Mouse (Mus musculus): Measurements from ENCODE around the gene Vps16. TPM values are rescaled to one million over a fixed set of nuclear protein-coding genes. Genes with fewer than 3 reads are reported as not detected.

Gene Vps16
- polyA plus RNA-seq, 1 experiment from 2014 or later, result 89.2 TPM

- Histone ChIP-seq H3K36me3 (ENCODE audit: control insufficient read depth, insufficient read depth, low read length) (no peaks in the 10 kb centered on the region), H3K27me3 (ENCODE audit: control insufficient read depth, insufficient read depth, low read length) (no peaks in the 10 kb centered on the region), H3K27ac (replicated peaks; ENCODE audit: low read depth, low read length) (no peak overlapping the region), H3K9ac (ENCODE audit: low read length) (peak overlapping the region; percentile 84), H3K4me2 (ENCODE audit: low read depth, severe bottlenecking) (peak overlapping the region; percentile 74), H3K4me3 (ENCODE audit: low read depth, low read length) (peak overlapping the region; percentile 88), H3K4me1 (ENCODE audit: control insufficient read depth, insufficient read depth, low read length) (peaks cover 8% of the 10 kb centered on the region), H3K9me3 (ENCODE audit: control insufficient read depth, low read length) (no peaks in the 10 kb centered on the region)
- DNase-seq (ENCODE audit: low spot score), result peak; percentile 44
- WGBS, result 9% methylated on average over 17 of the region's 17 CpGs
- no peak for ATAC-seq (ENCODE audit: insufficient number of reproducible peaks, low FRiP score, low TSS enrichment, low read depth)
Measured at GRCm38 (mm10) chr2:130449021-130449793, 25.1 kb downstream of the Vps16 start.

- peak within 1 kb of the TSS; percentile 88 for H3K4me3 ChIP-seq (ENCODE audit: low read depth, low read length)
- under 1% methylated on average over 41 of the region's 50 CpGs for WGBS
- H3K4me1 ChIP-seq (ENCODE audit: control insufficient read depth, insufficient read depth, low read length), result peaks cover 8% of the 10 kb centered on the region
- no peaks in the 10 kb centered on the region for H3K9me3 ChIP-seq (ENCODE audit: control insufficient read depth, low read length)
- no peaks in the 10 kb centered on the region for H3K27me3 ChIP-seq (ENCODE audit: control insufficient read depth, insufficient read depth, low read length)
- H3K27ac ChIP-seq (replicated peaks; ENCODE audit: low read depth, low read length), result peak within 1 kb of the TSS; percentile 53; the same call in 1 of the 2 replicates
- DNase-seq (ENCODE audit: low spot score) (peak; percentile 93), ATAC-seq (ENCODE audit: insufficient number of reproducible peaks, low FRiP score, low TSS enrichment, low read depth) (peak; percentile 94)
- H3K4me2 ChIP-seq (ENCODE audit: low read depth, severe bottlenecking), result peak within 1 kb of the TSS; percentile 74
- H3K9ac ChIP-seq (ENCODE audit: low read length), result peak within 1 kb of the TSS; percentile 84
- H3K36me3 ChIP-seq (ENCODE audit: control insufficient read depth, insufficient read depth, low read length), result no peaks in the 10 kb centered on the region
Measured at GRCm38 (mm10) chr2:130449794-130450433, 25.8 kb downstream of the Vps16 start, which contains the start of gene Ptpra. Ptpra (plus strand) TSS chr2:130450278.

- no peaks in the 10 kb centered on the region for H3K9me3 ChIP-seq (ENCODE audit: control insufficient read depth, low read length)
- H3K4me1 ChIP-seq (ENCODE audit: control insufficient read depth, insufficient read depth, low read length), result peaks cover 8% of the 10 kb centered on the region
- no peak for DNase-seq (ENCODE audit: low spot score)
- H3K9ac ChIP-seq (ENCODE audit: low read length), result peak overlapping the region; percentile 84
- peak overlapping the region; percentile 53; the same call in 1 of the 2 replicates for H3K27ac ChIP-seq (replicated peaks; ENCODE audit: low read depth, low read length)
- WGBS, result under 1% methylated on average over 40 of the region's 47 CpGs
- peak; percentile 82 for ATAC-seq (ENCODE audit: insufficient number of reproducible peaks, low FRiP score, low TSS enrichment, low read depth)
- H3K27me3 ChIP-seq (ENCODE audit: control insufficient read depth, insufficient read depth, low read length), result no peaks in the 10 kb centered on the region
- peak overlapping the region; percentile 88 for H3K4me3 ChIP-seq (ENCODE audit: low read depth, low read length)
- no peaks in the 10 kb centered on the region for H3K36me3 ChIP-seq (ENCODE audit: control insufficient read depth, insufficient read depth, low read length)
- peak overlapping the region; percentile 74 for H3K4me2 ChIP-seq (ENCODE audit: low read depth, severe bottlenecking)
Measured at GRCm38 (mm10) chr2:130450434-130450796, 26.3 kb downstream of the Vps16 start.

GRCm38 (mm10) chr2:130451086-130451726 is 27.1 kb downstream of the Vps16 start:
- peak overlapping the region; percentile 84 for H3K9ac ChIP-seq (ENCODE audit: low read length)
- ATAC-seq (ENCODE audit: insufficient number of reproducible peaks, low FRiP score, low TSS enrichment, low read depth) (no peak), DNase-seq (ENCODE audit: low spot score) (no peak)
- H3K27me3 ChIP-seq (ENCODE audit: control insufficient read depth, insufficient read depth, low read length), result no peaks in the 10 kb centered on the region
- H3K4me3 ChIP-seq (ENCODE audit: low read depth, low read length), result peak overlapping the region; percentile 88
- H3K4me2 ChIP-seq (ENCODE audit: low read depth, severe bottlenecking), result peak overlapping the region; percentile 74
- no peak overlapping the region for H3K27ac ChIP-seq (replicated peaks; ENCODE audit: low read depth, low read length)
- H3K4me1 ChIP-seq (ENCODE audit: control insufficient read depth, insufficient read depth, low read length), result peaks cover 8% of the 10 kb centered on the region
- no peaks in the 10 kb centered on the region for H3K9me3 ChIP-seq (ENCODE audit: control insufficient read depth, low read length)
- H3K36me3 ChIP-seq (ENCODE audit: control insufficient read depth, insufficient read depth, low read length), result no peaks in the 10 kb centered on the region
- 74% methylated on average over 14 of the region's 14 CpGs for WGBS

GRCm38 (mm10) chr2:130451727-130452090 is 27.6 kb downstream of the Vps16 start:
- no peaks in the 10 kb centered on the region for H3K27me3 ChIP-seq (ENCODE audit: control insufficient read depth, insufficient read depth, low read length)
- no peaks in the 10 kb centered on the region for H3K9me3 ChIP-seq (ENCODE audit: control insufficient read depth, low read length)
- no peak for ATAC-seq (ENCODE audit: insufficient number of reproducible peaks, low FRiP score, low TSS enrichment, low read depth)
- H3K9ac ChIP-seq (ENCODE audit: low read length), result no peak overlapping the region
- 79% methylated on average over 3 of the region's 3 CpGs for WGBS
- H3K36me3 ChIP-seq (ENCODE audit: control insufficient read depth, insufficient read depth, low read length), result no peaks in the 10 kb centered on the region
- H3K4me2 ChIP-seq (ENCODE audit: low read depth, severe bottlenecking), result no peak overlapping the region
- no peak for DNase-seq (ENCODE audit: low spot score)
- no peak overlapping the region for H3K27ac ChIP-seq (replicated peaks; ENCODE audit: low read depth, low read length)
- H3K4me3 ChIP-seq (ENCODE audit: low read depth, low read length), result no peak overlapping the region
- peaks cover 8% of the 10 kb centered on the region for H3K4me1 ChIP-seq (ENCODE audit: control insufficient read depth, insufficient read depth, low read length)

GRCm38 (mm10) chr2:130452266-130452665 is 28.1 kb downstream of the Vps16 start:
- Histone ChIP-seq H3K27ac (replicated peaks; ENCODE audit: low read depth, low read length) (no peak overlapping the region), H3K4me3 (ENCODE audit: low read depth, low read length) (no peak overlapping the region), H3K4me1 (ENCODE audit: control insufficient read depth, insufficient read depth, low read length) (peaks cover 8% of the 10 kb centered on the region)

GRCm38 (mm10) chr2:130453421-130453820 is 29.3 kb downstream of the Vps16 start:
- Histone ChIP-seq H3K27me3 (ENCODE audit: control insufficient read depth, insufficient read depth, low read length) (no peaks in the 10 kb centered on the region), H3K9me3 (ENCODE audit: control insufficient read depth, low read length) (no peaks in the 10 kb centered on the region), H3K27ac (replicated peaks; ENCODE audit: low read depth, low read length) (no peak overlapping the region), H3K4me1 (ENCODE audit: control insufficient read depth, insufficient read depth, low read length) (peaks cover 8% of the 10 kb centered on the region), H3K4me3 (ENCODE audit: low read depth, low read length) (no peak overlapping the region), H3K36me3 (ENCODE audit: control insufficient read depth, insufficient read depth, low read length) (no peaks in the 10 kb centered on the region), H3K9ac (ENCODE audit: low read length) (no peak overlapping the region), H3K4me2 (ENCODE audit: low read depth, severe bottlenecking) (no peak overlapping the region)
- WGBS, result 66% methylated on average over 6 of the region's 6 CpGs
- no peak for ATAC-seq (ENCODE audit: insufficient number of reproducible peaks, low FRiP score, low TSS enrichment, low read depth)
- no peak for DNase-seq (ENCODE audit: low spot score)

More at GRCm38 (mm10) chr2:130452266-130452665, 28.1 kb downstream of the Vps16 start:
- no peaks in the 10 kb centered on the region for H3K27me3 ChIP-seq (ENCODE audit: control insufficient read depth, insufficient read depth, low read length)
- WGBS, result 55% methylated on average over 2 of the region's 2 CpGs
- DNase-seq (ENCODE audit: low spot score) (no peak), ATAC-seq (ENCODE audit: insufficient number of reproducible peaks, low FRiP score, low TSS enrichment, low read depth) (no peak)
- H3K36me3 ChIP-seq (ENCODE audit: control insufficient read depth, insufficient read depth, low read length), result no peaks in the 10 kb centered on the region
- H3K9ac ChIP-seq (ENCODE audit: low read length), result no peak overlapping the region
- no peak overlapping the region for H3K4me2 ChIP-seq (ENCODE audit: low read depth, severe bottlenecking)
- H3K9me3 ChIP-seq (ENCODE audit: control insufficient read depth, low read length), result no peaks in the 10 kb centered on the region

- no peak overlapping the region for H3K27ac ChIP-seq (replicated peaks; ENCODE audit: low read depth, low read length)
- peaks cover 8% of the 10 kb centered on the region for H3K4me1 ChIP-seq (ENCODE audit: control insufficient read depth, insufficient read depth, low read length)
- DNase-seq (ENCODE audit: low spot score) (no peak), ATAC-seq (ENCODE audit: insufficient number of reproducible peaks, low FRiP score, low TSS enrichment, low read depth) (no peak)
- no peaks in the 10 kb centered on the region for H3K9me3 ChIP-seq (ENCODE audit: control insufficient read depth, low read length)
- no peak overlapping the region for H3K4me2 ChIP-seq (ENCODE audit: low read depth, severe bottlenecking)
- H3K4me3 ChIP-seq (ENCODE audit: low read depth, low read length), result no peak overlapping the region
- H3K36me3 ChIP-seq (ENCODE audit: control insufficient read depth, insufficient read depth, low read length), result no peaks in the 10 kb centered on the region
- WGBS, result 88% methylated on average over 6 of the region's 6 CpGs
- H3K9ac ChIP-seq (ENCODE audit: low read length), result no peak overlapping the region
- no peaks in the 10 kb centered on the region for H3K27me3 ChIP-seq (ENCODE audit: control insufficient read depth, insufficient read depth, low read length)
Measured at GRCm38 (mm10) chr2:130454748-130455370, 30.7 kb downstream of the Vps16 start.
